22 mouse cellular contexts compared by ENCODE assay signal in genomic region chr8:88648322-88648721, GRCm38 (mm10). TPM values are rescaled to one million over a fixed set of nuclear protein-coding genes. Genes with fewer than 3 reads are reported as not detected.
DNase-seq lines count a peak whose midpoint lies in the region; ATAC-seq and TF ChIP-seq lines count a peak whose summit lies in the region.
"Had no signal": no experiment of that assay in that cellular context is flagged by ENCODE, and none has a peak within 500 bp of the region (broad histone marks: within the 10 kb centered on the region; RNA-seq: fewer than 3 reads in every experiment).

No protein-coding gene starts in this region.

- no peak for TF ChIP-seq CTCF in gastrocnemius, adult 2 months (IDR thresholded peaks at IDR 0.05)
- TF ChIP-seq CTCF in liver, postnatal 0 days (IDR thresholded peaks at IDR 0.05; ENCODE audit: low read depth) = no peak
- no peak for TF ChIP-seq CTCF in CH12.LX (conservative IDR thresholded peaks at IDR 0.05 in 1 of 2, IDR thresholded peaks at IDR 0.05 in 1 of 2; ENCODE audit: low read depth in 2 of 2, low read length in 2 of 2)

- in situ Hi-C loops in CH12.LX (cut with MboI; ENCODE audit: low pct_ligation_motif_present, low pct_unique_long_range_greater_than_20kb, low sequenced_read_pairs) = no loop called here

- dilution Hi-C loops in CH12.LX (cut with MboI; ENCODE audit: extremely low pct_ligation_motif_present, extremely low pct_unique_long_range_greater_than_20kb, low sequenced_read_pairs) = no loop called here

- H3K4me2 ChIP-seq in liver, postnatal 0 days (ENCODE audit: low read depth, low read length) = peak overlapping the region; percentile 74; the same call in 1 of the 2 replicates
- H3K4me2 ChIP-seq in CH12.LX (ENCODE audit: insufficient read depth, low read depth, poor library complexity, severe bottlenecking) = peak overlapping the region; percentile 86

- H3K36me3 ChIP-seq in liver, postnatal 0 days (replicated peaks; ENCODE audit: insufficient read depth, low read length) = no peaks in the 10 kb centered on the region
- H3K36me3 ChIP-seq in CH12.LX (replicated peaks in 1 of 2; ENCODE audit: control insufficient read depth in 1 of 2, insufficient read depth in 1 of 2, low read length in 1 of 2) (peaks cover 7 to 15% of the 10 kb centered on the region in 2 experiments), macrophage (ENCODE audit: inconsistent target) (0 out of 2 replicates have a peak, but pooled peaks cover 5% of the 10 kb centered on the region)
- H3K36me3 ChIP-seq: intestine, embryonic 15.5 days; limb, embryonic 15.5 days; neural tube, embryonic 13.5 days had no signal

- no peaks in the 10 kb centered on the region for H3K27me3 ChIP-seq in liver, postnatal 0 days (ENCODE audit: insufficient read depth, low read length)
- H3K27me3 ChIP-seq in CH12.LX (replicated peaks) = no peaks in the 10 kb centered on the region
- H3K27me3 ChIP-seq: intestine, embryonic 15.5 days; limb, embryonic 15.5 days had no signal

- no peak; the same call in 1 of the 2 replicates for TF ChIP-seq POLR2A in CH12.LX (IDR thresholded peaks at IDR 0.05; ENCODE audit: low read depth, low read length)

- H3K4me1 ChIP-seq in liver, postnatal 0 days (ENCODE audit: insufficient read depth) = peaks cover 16% of the 10 kb centered on the region
- H3K4me1 ChIP-seq in CH12.LX (ENCODE audit: control insufficient read depth in 1 of 2, insufficient read depth in 2 of 2) = peaks cover 30 to 78% of the 10 kb centered on the region in 2 experiments

- H3K9me3 ChIP-seq in liver, postnatal 0 days (ENCODE audit: low read length) = no peaks in the 10 kb centered on the region
- H3K9me3 ChIP-seq in CH12.LX (replicated peaks; ENCODE audit: low read length) = peaks cover 3% of the 10 kb centered on the region
- H3K9me3 ChIP-seq: intestine, embryonic 15.5 days; limb, embryonic 15.5 days; neural tube, embryonic 13.5 days had no signal

- H3K79me2 ChIP-seq in CH12.LX (replicated peaks; ENCODE audit: control insufficient read depth, extremely low read depth, insufficient read depth, poor library complexity, severe bottlenecking) = peaks cover 43% of the 10 kb centered on the region
- peaks cover 49% of the 10 kb centered on the region for H3K79me2 ChIP-seq in macrophage (ENCODE audit: inconsistent target)

- ATAC-seq in liver, postnatal 0 days = no peak

- TF ChIP-seq RAD21 in CH12.LX (IDR thresholded peaks at IDR 0.05; ENCODE audit: low read depth, low read length) = no peak

- no peak for DNase-seq in gastrocnemius, adult 2 months
- DNase-seq in gastrocnemius, adult 18-20 months (ENCODE audit: low spot score) = no peak
- DNase-seq in liver, postnatal 0 days = no peak
- DNase-seq in liver = no peak
- DNase-seq in CH12.LX (ENCODE audit: extremely low read depth) = no peak
- DNase-seq in adrenal gland, adult 2 months = no peak
- DNase-seq: B cell, adult 2 months; cerebellum, postnatal 14 days; embryo, embryonic 11 days; gastrocnemius, postnatal 14 days; heart, postnatal 14 days; kidney, postnatal 4 days; lung, adult 18-20 months; lung, postnatal 4 days; right cerebral cortex, postnatal 25 days; thymus, postnatal 36 days had no signal

- peak overlapping the region; percentile 77 for H3K4me3 ChIP-seq in gastrocnemius, adult 2 months
- no peak overlapping the region for H3K4me3 ChIP-seq in liver, postnatal 0 days (ENCODE audit: low read depth, low read length)
- H3K4me3 ChIP-seq in CH12.LX (replicated peaks in 1 of 3; ENCODE audit: low read depth in 2 of 3, low read length in 2 of 3, poor library complexity in 1 of 3) = peak overlapping the region; percentile 55 to 78 (median 65)
- peak overlapping the region; percentile 72; the same call in 1 of the 2 replicates for H3K4me3 ChIP-seq in macrophage (ENCODE audit: inconsistent target)
- H3K4me3 ChIP-seq: erythroblast, embryonic 14.5 days had no signal

- H3K9ac ChIP-seq in liver, postnatal 0 days (replicated peaks) = no peak overlapping the region
- peak overlapping the region; percentile 37 for H3K9ac ChIP-seq in CH12.LX (ENCODE audit: insufficient read depth, low read depth)
- H3K9ac ChIP-seq: hindbrain, embryonic 14.5 days; intestine, embryonic 15.5 days; limb, embryonic 15.5 days; neural tube, embryonic 13.5 days had no signal

- no peak for TF ChIP-seq EP300 in liver, postnatal 0 days (IDR thresholded peaks at IDR 0.05; ENCODE audit: low read depth)
- 0 out of 2 replicates have a peak, but pooled peaks have one; percentile 42 for TF ChIP-seq EP300 in CH12.LX (IDR thresholded peaks at IDR 0.05; ENCODE audit: low read length)

- no peak overlapping the region for H3K27ac ChIP-seq in gastrocnemius, adult 2 months
- H3K27ac ChIP-seq in liver, postnatal 0 days (ENCODE audit: low read depth) = no peak overlapping the region
- H3K27ac ChIP-seq in CH12.LX (ENCODE audit: insufficient read depth, low read depth) (peak overlapping the region; percentile 94), macrophage (peak overlapping the region; percentile 65; the same call in 1 of the 2 replicates)
- H3K27ac ChIP-seq: hindbrain, embryonic 14.5 days; intestine, embryonic 15.5 days; limb, embryonic 15.5 days; neural tube, embryonic 13.5 days had no signal

- intact Hi-C loops in gastrocnemius, adult 2 months (cut with DNase I) = loop anchor here (5.0 kb wide), 1 partner anchor 49 kb away; the partner anchor contains the start of gene Cyld

TF ChIP-seq in CH12.LX, 34 proteins besides CTCF, POLR2A, EP300 and RAD21 (continues in another document):
- peak; percentile 66; the same call in 1 of the 2 replicates for TF ChIP-seq MEF2A (IDR thresholded peaks at IDR 0.05; ENCODE audit: borderline replicate concordance, low read depth, low read length)
- peak; percentile 44; the same call in 1 of the 2 replicates for TF ChIP-seq ELF1 (IDR thresholded peaks at IDR 0.05; ENCODE audit: low read depth, low read length)
- TF ChIP-seq MXI1 (IDR thresholded peaks at IDR 0.05; ENCODE audit: low read depth, low read length) = peak; percentile 69
- peak; percentile 72 for TF ChIP-seq BHLHE40 (IDR thresholded peaks at IDR 0.05; ENCODE audit: low read depth, low read length)
- TF ChIP-seq USF2 (conservative IDR thresholded peaks at IDR 0.05; ENCODE audit: low read depth, low read length) = peak; percentile 38; the same call in 1 of the 2 replicates
- TF ChIP-seq PAX5 (IDR thresholded peaks at IDR 0.05; ENCODE audit: low read length) = no peak
- peak; percentile 52 for TF ChIP-seq ETS1 (conservative IDR thresholded peaks at IDR 0.05; ENCODE audit: low read depth, low read length)
- no peak for TF ChIP-seq RCOR1 (conservative IDR thresholded peaks at IDR 0.05; ENCODE audit: low read depth, low read length)
- TF ChIP-seq IRF4 (IDR thresholded peaks at IDR 0.05; ENCODE audit: low read depth, low read length) = peak; percentile 42
- peak; percentile 61; the same call in 1 of the 2 replicates for TF ChIP-seq MAZ (IDR thresholded peaks at IDR 0.05; ENCODE audit: low read depth, low read length)
- TF ChIP-seq JUN (IDR thresholded peaks at IDR 0.05; ENCODE audit: insufficient read depth, low read depth, low read length) = no peak
- 0 out of 2 replicates have a peak, but pooled peaks have one; percentile 48 for TF ChIP-seq NELFE (IDR thresholded peaks at IDR 0.05; ENCODE audit: low read depth, low read length)

RNA-seq across cellular contexts. Expression of gene Nod2, which starts 1.2 kb away (rescaled TPM):
- under 1 TPM; 0.31 to 0.53 TPM for total RNA-seq in gastrocnemius, adult 2 months (2021)
- under 1 TPM; 0.27 to 0.66 TPM for total RNA-seq in gastrocnemius, adult 18-20 months (2021)
- 0.07 and 0.08 TPM in 2 replicates for polyA plus RNA-seq in liver, postnatal 0 days (2015; fragmentation: Nextera tagmentation; extraction: Ambion mirVana)
- 10.9 and 11.7 TPM in 2 replicates for total RNA-seq in CH12.LX (2012; rRNA removed)
- 3.5 and 4.3 TPM in 2 replicates for total RNA-seq in CH12.LX (2014; rRNA removed)
- polyA plus RNA-seq in CH12.LX (2012; ENCODE audit: insufficient read length, low read depth) = 7.5 and 7.7 TPM in 2 replicates
- total RNA-seq in macrophage (2018; cell fraction: chromatin; rRNA removed) = 100 to 1,000 TPM in 17 of 26 experiments, 10 to 100 TPM in 9; 26.8 to 294 (median 136) TPM
- total RNA-seq in macrophage (2018; cell fraction: cytosol; rRNA removed) = 10 to 100 TPM in 14 of 26 experiments, 1 to 10 TPM in 12; 3.3 to 31.6 (median 11.4) TPM
- 100 to 1,000 TPM in 10 of 26 experiments, 10 to 100 TPM in 16; 17.1 to 234 (median 86.3) TPM for total RNA-seq in macrophage (2018; cell fraction: nucleus; rRNA removed)
- polyA plus RNA-seq in macrophage (2018) = 2.4 to 4.6 TPM (median 2.9 TPM) in 3 replicates
- total RNA-seq in adrenal gland, adult 2 months (2021) = 1 to 10 TPM in 1 of 2 experiments, under 1 TPM in 1; 0.89 to 1.2 TPM
- 1.1 and 1.7 TPM in 2 replicates for polyA plus RNA-seq in adrenal gland, adult 2 months (2012; rRNA removed)
- polyA plus RNA-seq: erythroblast, embryonic 14.5 days; neural tube, embryonic 13.5 days had no signal

RNA-seq across cellular contexts. Expression of gene Snx20, which starts 12.4 kb away (rescaled TPM):
- total RNA-seq in gastrocnemius, adult 2 months (2021) = under 1 TPM in 1 of 2 experiments, not detected in 1; 0.28 TPM
- under 1 TPM; 0.18 to 0.38 TPM for total RNA-seq in gastrocnemius, adult 18-20 months (2021)
- polyA plus RNA-seq in liver, postnatal 0 days (2015; fragmentation: Nextera tagmentation; extraction: Ambion mirVana) = 6.0 TPM in 2 replicates
- total RNA-seq in CH12.LX (2012; rRNA removed) = 112 and 117 TPM in 2 replicates
- total RNA-seq in CH12.LX (2014; rRNA removed) = 69.1 and 69.9 TPM in 2 replicates
- 93.1 and 105 TPM in 2 replicates for polyA plus RNA-seq in CH12.LX (2012; ENCODE audit: insufficient read length, low read depth)
- 100 to 1,000 TPM in 18 of 26 experiments, 10 to 100 TPM in 8; 59.2 to 205 (median 116) TPM for total RNA-seq in macrophage (2018; cell fraction: chromatin; rRNA removed)
- 100 to 1,000 TPM in 8 of 26 experiments, 10 to 100 TPM in 18; 61.2 to 130 (median 81.0) TPM for total RNA-seq in macrophage (2018; cell fraction: cytosol; rRNA removed)
- total RNA-seq in macrophage (2018; cell fraction: nucleus; rRNA removed) = 100 to 1,000 TPM in 16 of 26 experiments, 10 to 100 TPM in 10; 69.4 to 210 (median 108) TPM
- polyA plus RNA-seq in macrophage (2018) = 46.2 to 58.6 TPM (median 53.5 TPM) in 3 replicates
- total RNA-seq in adrenal gland, adult 2 months (2021) = 1 to 10 TPM; 1.7 to 1.9 TPM
- polyA plus RNA-seq in adrenal gland, adult 2 months (2012; rRNA removed) = 3.7 and 9.8 TPM in 2 replicates

RNA-seq across cellular contexts. Expression of gene Cyld, which starts 48.5 kb away (rescaled TPM):
- total RNA-seq in gastrocnemius, adult 2 months (2021) = 10 to 100 TPM; 18.1 to 22.5 TPM
- 10 to 100 TPM; 20.9 to 22.8 TPM for total RNA-seq in gastrocnemius, adult 18-20 months (2021)
- 3.7 and 4.6 TPM in 2 replicates for polyA plus RNA-seq in liver, postnatal 0 days (2015; fragmentation: Nextera tagmentation; extraction: Ambion mirVana)
- 19.4 and 20.2 TPM in 2 replicates for total RNA-seq in CH12.LX (2012; rRNA removed)
- 29.4 and 32.5 TPM in 2 replicates for total RNA-seq in CH12.LX (2014; rRNA removed)
- 22.0 and 22.1 TPM in 2 replicates for polyA plus RNA-seq in CH12.LX (2012; ENCODE audit: insufficient read length, low read depth)
- 100 to 1,000 TPM in 10 of 26 experiments, 10 to 100 TPM in 16; 36.7 to 122 (median 88.6) TPM for total RNA-seq in macrophage (2018; cell fraction: chromatin; rRNA removed)
- 10 to 100 TPM; 24.5 to 41.6 (median 32.2) TPM for total RNA-seq in macrophage (2018; cell fraction: cytosol; rRNA removed)
- total RNA-seq in macrophage (2018; cell fraction: nucleus; rRNA removed) = 100 to 1,000 TPM in 2 of 26 experiments, 10 to 100 TPM in 24; 30.1 to 117 (median 61.3) TPM
- 15.8 to 23.3 TPM (median 18.4 TPM) in 3 replicates for polyA plus RNA-seq in macrophage (2018)
- total RNA-seq in adrenal gland, adult 2 months (2021) = 10 to 100 TPM; 50.7 to 63.2 TPM
- polyA plus RNA-seq in adrenal gland, adult 2 months (2012; rRNA removed) = 5.5 and 6.2 TPM in 2 replicates

Comparison
In these comparisons a context has a peak if more than half of its experiments do, and no peak if none do; other contexts are left out.
1. H3K27ac ChIP-seq: peak in CH12.LX (single experiment) and macrophage (single experiment); none in gastrocnemius, adult 2 months (single experiment) and liver, postnatal 0 days (single experiment).
2. RNA of gene Snx20, which starts 12.4 kb away (total RNA-seq): 69.1 to 117 TPM in CH12.LX; 1.7 to 1.9 TPM in adrenal gland, adult 2 months, 0.18 to 0.38 TPM in gastrocnemius, adult 18-20 months and 0.28 TPM in gastrocnemius, adult 2 months; every median in the first group is over 10 times any median in the second.